Mouse (Mus musculus) layer of hippocampus, postnatal 10 days (tissue): ENCODE measurements around the gene Pip5k1c. TPM values are rescaled to one million over a fixed set of nuclear protein-coding genes. Genes with fewer than 3 reads are reported as not detected.

Source experiments
- DNase-seq, 2 experiments: peaks; one replicate each; pipeline ENCODE4 v3.0.0; 2021; ENCODE audit warnings: low spot score in 2 of 2
- total RNA-seq, 2 experiments: library from RNA; stranded (reverse); gene quantifications; 2 replicates each; pipeline ENCODE4 v1.2.3; 2021

Gene Pip5k1c
- total RNA-seq, 2 experiments from 2014 or later: 305 to 311 TPM

- DNase-seq: no peak
Observed at GRCm38 (mm10) chr10:81301321-81301720, 8.6 kb downstream of the Pip5k1c start.

GRCm38 (mm10) chr10:81302288-81302687 is 9.5 kb downstream of the Pip5k1c start:
- no peak for DNase-seq

DNA sequence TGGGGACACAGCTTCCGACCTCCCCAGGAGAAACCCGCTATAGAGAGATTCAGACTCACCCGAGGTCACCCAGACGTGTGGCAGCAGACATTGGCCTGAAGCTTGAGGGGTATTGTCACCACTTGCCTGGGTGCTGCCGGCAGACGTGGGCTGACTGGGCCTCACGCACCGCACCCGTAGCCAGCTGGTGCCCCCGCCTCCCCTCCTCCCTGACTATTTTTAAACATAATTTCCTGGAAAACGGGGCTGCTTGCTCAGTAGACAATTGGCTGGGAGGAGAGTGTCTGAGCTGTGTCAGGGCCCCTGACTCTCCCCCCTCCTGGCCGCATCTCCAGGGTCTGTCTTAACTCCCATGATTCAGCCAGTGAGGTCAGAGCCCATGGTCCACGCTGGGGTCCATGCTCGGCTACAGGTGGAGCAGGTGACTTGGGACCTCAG is 10.0 kb downstream of the Pip5k1c start:
- no peak for DNase-seq

GRCm38 (mm10) chr10:81303258-81303657 is 10.5 kb downstream of the Pip5k1c start:
- DNase-seq: no peak

- DNase-seq: no peak
Observed at GRCm38 (mm10) chr10:81303761-81304160, 11.0 kb downstream of the Pip5k1c start.

GRCm38 (mm10) chr10:81304597-81305238 is 12.0 kb downstream of the Pip5k1c start:
- DNase-seq: peak; percentile 67 to 70

DNA sequence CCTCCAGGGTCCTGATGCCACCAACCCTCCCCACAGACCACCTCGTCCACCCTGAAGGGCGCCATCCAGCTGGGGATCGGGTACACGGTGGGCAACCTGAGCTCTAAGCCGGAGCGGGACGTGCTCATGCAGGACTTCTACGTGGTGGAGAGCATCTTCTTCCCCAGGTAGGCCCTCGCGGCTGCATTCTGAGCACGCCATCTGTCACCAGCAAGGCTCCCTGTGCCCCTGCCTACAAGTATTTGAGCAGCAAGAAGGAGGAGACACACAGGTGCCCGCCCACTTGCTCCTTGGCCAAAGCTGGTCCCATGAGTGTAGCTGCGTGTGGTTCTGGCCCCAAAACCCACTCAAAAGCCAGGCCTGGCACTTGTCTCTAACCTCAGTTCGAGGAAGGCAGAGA is 12.9 kb downstream of the Pip5k1c start:
- DNase-seq: no peak

GRCm38 (mm10) chr10:81306173-81306668 is 13.5 kb downstream of the Pip5k1c start:
- no peak for DNase-seq

GRCm38 (mm10) chr10:81306837-81307682 is 14.3 kb downstream of the Pip5k1c start:
- DNase-seq: no peak

GRCm38 (mm10) chr10:81309571-81309970 is 16.8 kb downstream of the Pip5k1c start:
- DNase-seq: no peak

GRCm38 (mm10) chr10:81313581-81313980 is 20.8 kb downstream of the Pip5k1c start:
- DNase-seq: no peak

GRCm38 (mm10) chr10:81314201-81314600 is 21.4 kb downstream of the Pip5k1c start:
- no peak for DNase-seq

GRCm38 (mm10) chr10:81315587-81315986 is 22.8 kb downstream of the Pip5k1c start:
- no peak for DNase-seq

DNA sequence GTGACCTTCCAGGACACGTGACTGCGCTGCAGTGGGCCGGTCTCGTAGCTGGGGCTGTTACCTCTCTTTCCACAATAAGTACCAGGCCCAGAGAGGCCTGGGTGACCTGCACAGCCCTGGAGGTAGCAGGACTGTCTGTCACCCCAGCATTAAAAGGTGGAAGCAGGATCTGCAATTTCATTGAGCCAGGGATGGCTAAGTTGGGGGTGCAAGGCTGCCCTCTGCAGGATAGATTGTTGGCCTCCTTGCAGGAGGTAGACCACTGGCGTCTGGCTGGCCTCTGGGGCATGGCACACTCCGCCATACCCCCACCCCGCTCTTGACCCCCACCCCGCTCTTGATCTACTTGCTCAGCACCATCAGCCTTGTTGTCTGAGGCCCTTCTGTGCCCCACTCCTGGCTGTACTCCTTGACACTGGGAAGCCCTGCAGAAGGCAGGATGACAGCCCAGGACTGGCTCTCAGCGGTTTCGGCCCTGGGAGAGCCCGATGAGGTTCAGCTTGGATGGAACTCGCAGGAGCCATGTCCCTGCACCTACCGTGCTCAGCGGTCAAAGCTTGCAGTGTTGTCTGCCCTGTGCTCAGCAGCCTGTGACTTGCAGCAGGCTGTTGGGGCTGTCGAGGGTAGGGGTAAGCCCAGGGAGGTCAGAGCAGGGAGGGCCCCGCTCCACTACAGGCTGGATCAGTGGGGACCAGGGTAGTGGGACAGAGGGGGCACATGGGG is 23.7 kb downstream of the Pip5k1c start:
- peak in 1 of 2 experiments; percentile 51 for DNase-seq

GRCm38 (mm10) chr10:81317273-81317672 is 24.5 kb downstream of the Pip5k1c start:
- DNase-seq: no peak

- no peak for DNase-seq
Observed at GRCm38 (mm10) chr10:81318589-81319329, 26.0 kb downstream of the Pip5k1c start.

GRCm38 (mm10) chr10:81319330-81319699 is 26.6 kb downstream of the Pip5k1c start:
- DNase-seq: peak; percentile 61 to 69

- peak in 1 of 2 experiments; percentile 95 for DNase-seq
Observed at GRCm38 (mm10) chr10:81319741-81320549, 27.2 kb downstream of the Pip5k1c start.

DNA sequence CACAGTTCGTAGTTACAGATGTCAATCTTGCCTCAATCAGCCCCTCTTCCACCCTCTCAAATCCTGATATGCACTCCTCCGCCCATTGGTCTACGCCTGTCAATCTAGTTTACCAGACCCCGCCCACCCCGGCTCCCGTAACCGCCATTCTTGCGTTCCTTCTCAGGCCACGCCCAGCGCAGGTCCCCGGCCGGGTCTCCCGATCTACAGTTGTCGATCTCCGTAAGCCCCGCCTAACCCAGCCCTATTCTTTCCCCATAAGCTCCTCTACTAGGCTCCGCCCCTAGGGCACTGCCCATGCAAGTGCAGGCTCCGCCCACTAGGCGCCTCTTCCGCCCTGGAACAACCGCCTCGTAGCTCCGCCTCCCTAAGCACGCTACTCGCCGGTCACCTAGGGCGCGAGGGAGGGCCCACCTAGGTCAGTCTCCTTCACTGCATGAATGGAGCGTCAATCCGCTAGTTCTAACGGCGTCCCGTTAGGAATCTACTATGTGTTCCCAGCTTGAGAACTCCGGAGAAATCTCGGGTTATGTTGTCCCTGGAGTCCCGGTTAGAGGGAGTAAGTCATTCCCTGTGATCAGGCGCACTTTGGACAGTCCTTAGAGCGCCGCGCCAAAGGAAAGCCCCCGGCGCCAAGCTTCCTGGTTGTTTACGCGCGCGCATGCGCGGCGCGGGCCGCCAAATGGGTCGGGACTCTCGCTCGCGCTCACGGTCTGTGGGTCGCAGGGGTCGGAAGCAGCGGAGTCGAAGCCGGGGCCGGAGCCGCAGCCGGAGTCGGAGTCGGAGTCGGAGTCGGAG is 28.0 kb downstream of the Pip5k1c start, which contains the start of gene Cactin:
Gene Cactin, plus strand, starts transcription at position 554 of the 798 bp plus-strand sequence.
- DNase-seq: peak; percentile 98 to 99
